Mouse (Mus musculus) gastrocnemius, postnatal 10 days (tissue): ENCODE results near the gene Cacng7. TPM values are rescaled to one million over a fixed set of nuclear protein-coding genes. Genes with fewer than 3 reads are reported as not detected.

Experiments
- DNase-seq: peaks from one replicate; pipeline ENCODE4 v3.0.0; 2021; ENCODE audit warnings: mixed read lengths
- total RNA-seq, 2 experiments: library from RNA; stranded (reverse); gene quantifications; 2 replicates each; pipeline ENCODE4 v1.2.3; 2021

The Cacng7 gene
- total RNA-seq, 2 experiments from 2014 or later: 9.7 to 10.2 TPM

DNA sequence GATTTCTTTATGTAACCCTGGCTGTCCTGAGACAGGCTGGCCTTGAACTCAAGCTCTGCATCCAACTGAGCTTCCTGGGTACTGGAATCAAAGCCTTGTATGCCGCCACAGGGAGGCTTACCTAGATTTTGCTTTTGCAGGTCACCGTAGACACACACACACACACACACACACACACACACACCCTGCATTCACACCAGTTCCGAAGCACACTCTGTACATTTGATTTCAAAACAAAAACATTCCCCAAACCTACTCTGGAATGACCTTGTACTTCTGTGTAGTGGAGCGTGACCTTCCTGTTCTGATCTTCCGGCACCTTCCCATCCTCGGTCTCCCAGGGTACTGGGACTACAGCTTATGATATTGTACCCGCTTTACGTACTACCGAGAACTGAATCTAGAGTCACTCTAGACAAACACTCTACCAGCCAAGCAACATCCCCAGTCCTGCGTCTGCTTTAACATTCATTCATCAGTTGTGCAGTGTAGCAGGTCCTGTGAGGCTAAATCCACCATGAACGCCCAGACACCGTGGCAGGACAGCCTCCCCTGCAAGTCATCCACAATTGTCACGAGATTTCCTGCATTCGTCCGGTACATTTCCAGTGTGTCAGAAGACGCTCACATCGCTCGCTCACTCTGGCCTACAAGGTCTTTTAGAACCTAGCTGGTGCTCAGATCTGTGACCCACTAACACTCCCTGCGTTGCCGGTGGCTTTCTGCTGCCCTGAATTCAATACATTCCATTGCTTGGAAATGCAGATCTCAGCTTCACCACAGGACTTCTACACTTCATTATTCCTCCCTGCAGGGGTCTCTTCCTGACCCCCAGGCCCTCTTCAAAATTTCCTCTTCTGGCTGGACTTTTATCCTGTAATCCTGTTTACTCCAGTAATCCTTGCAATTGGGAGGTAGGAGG lies 14.9 kb downstream of the Cacng7 start:
- DNase-seq: no peak

- DNase-seq: no peak
These were observed 15.6 kb downstream of the Cacng7 start for GRCm38 (mm10) chr7:3348326-3348725.

DNA sequence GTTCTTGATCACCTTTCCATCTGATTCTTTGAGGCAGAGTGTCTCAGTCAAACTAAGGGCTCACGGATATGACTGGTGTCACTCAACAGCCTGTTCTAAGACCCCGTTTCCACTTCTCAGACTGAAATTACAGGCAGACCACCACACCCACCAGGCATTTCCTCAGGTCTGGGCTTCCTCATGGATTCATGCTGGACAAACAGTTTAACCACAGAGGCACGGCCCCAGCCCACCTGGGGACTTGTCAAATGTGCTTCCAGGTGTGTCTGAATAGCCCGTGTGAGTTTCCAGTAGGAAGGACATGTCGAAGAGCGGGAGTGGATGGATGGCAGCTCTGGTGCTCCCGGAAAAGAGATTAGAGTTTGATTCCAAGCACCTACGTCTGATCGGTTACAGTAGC lies 17.0 kb downstream of the Cacng7 start:
- no peak for DNase-seq

DNA sequence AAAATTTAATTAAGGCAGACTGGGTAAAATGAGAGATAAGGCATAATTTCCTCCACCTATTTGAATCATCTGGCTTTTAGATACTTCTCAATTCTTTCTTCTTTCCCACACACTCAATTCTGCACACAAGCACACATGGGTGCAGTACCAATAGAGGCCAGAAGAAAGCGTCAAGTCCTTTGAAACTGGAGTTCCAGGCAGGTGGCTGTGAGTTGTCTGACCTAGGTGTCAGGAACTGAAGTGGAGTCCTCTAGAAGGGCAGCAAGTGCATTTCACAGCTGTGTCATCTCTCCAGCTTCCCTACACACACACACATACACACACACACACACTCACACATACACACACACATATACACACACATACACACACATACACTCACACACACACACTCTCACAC lies 18.8 kb downstream of the Cacng7 start:
- DNase-seq: no peak

DNA sequence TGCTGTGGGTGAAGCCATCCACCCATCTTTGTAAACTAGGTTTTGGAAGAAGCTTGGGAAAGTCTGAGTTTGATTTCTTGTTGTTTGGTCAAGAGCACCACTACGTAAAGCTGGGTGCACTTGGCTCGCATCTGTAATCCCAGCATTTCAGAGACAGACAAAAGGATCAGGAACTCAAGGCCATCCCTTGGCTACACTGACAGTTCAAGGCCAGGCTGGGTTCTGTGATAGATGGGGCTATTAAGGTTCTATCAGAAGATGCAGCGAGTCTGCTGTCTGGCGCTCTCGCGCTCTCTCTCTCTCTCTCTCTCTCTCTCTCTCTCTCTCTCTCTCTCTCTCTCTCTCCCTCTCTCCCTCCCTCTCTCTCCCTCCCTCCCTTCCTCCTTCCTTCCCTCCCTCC lies 22.1 kb downstream of the Cacng7 start:
- no peak for DNase-seq

- DNase-seq: no peak
These were observed 27.9 kb downstream of the Cacng7 start for GRCm38 (mm10) chr7:3360678-3361077.

DNA sequence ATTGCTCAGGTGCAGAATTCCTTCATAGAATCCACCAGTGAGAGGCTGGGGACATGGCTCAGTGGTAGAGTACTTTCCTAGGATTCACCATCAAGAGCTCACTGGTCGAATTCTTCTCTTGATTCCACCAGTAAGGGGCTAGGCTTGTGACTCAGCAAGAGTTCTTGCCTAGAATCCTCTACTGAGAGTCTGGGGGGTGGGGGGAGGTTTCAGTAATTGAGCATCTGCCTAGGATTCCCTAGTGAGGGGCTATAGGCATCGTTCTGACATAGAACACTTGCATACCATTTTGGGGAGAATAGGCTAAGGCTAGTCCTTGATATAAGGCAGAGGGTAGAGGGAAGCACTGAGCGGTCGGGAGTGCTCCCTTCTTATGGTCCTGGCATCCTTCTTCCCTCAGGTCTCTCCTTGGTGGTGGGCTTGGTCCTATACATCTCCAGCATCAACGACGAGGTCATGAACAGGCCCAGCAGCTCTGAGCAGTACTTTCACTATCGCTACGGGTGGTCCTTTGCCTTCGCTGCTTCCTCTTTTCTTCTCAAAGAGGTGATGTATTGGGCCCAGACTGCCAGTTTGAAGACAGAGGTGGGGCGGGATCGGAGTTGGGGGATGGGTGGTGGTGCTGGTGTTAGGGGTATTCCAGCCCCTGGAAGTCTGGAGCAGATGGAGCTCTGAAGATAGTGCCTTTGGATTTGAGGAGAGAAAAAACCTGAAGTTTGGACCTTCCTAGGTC lies 33.0 kb downstream of the Cacng7 start:
- no peak for DNase-seq

DNA sequence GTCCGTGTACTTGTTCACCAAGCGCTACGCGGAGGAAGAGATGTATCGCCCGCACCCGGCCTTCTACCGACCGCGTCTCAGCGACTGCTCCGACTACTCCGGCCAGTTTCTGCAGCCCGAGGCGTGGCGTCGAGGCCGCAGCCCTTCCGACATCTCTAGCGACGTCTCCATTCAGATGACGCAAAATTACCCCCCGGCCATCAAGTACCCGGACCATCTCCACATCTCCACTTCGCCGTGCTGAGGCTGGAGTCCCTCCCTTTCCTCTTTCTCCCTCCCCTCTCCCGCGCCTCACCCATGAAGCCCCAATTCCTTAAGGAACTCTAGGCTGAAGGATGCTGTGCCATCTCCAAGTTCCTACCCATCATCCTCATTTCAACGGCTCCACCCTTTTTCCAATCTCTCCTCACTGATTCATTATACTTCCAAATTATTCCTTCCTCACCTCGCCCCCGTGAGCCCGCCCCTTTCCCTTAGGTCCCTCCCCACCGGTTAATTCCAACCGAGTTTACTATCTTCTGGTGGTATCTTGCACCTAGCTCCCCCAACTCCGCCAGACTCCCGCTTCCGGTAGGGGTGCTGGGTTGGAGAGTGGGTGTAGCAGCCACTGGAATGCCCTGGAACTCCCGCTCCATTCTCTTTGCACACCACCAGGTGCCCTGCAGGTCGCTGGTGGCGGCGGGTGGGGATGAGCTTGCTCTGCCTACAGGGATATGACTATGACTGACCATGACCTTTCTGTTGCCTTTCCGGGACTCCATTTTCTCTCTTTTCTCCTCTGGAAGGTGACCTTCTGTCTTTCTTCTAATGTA lies 34.2 kb downstream of the Cacng7 start:
- DNase-seq: no peak

DNA sequence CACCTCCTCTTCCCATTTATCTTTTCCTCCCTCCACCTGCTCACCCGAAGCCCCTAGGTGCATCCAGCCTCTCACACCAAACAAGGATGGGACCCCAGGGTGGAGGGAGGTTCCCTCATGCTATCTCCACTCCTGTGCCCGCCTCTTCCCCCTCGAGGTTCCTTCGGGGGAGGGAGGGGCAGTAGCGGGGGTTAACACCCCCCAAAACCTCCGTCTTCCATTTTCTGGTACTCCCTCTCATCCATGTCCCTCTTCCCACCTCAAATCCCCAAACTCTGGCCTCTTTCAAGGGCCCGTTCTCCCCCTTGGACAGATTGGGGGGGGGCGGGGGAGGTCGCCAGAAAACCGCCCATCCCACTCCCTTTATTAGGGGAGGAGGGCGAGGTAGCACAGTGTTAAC lies 34.8 kb downstream of the Cacng7 start:
- DNase-seq: no peak

DNA sequence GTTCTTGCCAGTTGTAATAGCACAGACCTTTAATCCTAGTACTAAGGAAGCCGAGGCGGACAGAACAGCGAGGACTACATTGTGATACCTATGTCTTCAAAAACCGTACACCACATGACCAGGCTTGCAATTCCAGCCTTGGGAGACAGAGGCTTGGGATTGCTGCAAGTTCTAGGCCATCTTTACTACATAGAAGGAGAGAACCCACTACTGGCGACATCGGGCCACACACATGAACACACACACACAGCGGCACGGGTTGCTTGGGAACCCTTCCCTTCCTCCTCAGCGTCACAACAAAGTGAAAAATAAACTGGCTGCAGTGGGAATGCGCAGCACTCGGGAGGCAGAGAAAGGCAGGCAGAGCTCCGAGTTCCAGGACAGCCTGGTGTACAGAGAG lies 35.6 kb downstream of the Cacng7 start:
- no peak for DNase-seq

GRCm38 (mm10) chr7:3369189-3369588 lies 36.4 kb downstream of the Cacng7 start:
- DNase-seq: no peak

GRCm38 (mm10) chr7:3370407-3370806 lies 37.7 kb downstream of the Cacng7 start:
- DNase-seq: no peak

DNA sequence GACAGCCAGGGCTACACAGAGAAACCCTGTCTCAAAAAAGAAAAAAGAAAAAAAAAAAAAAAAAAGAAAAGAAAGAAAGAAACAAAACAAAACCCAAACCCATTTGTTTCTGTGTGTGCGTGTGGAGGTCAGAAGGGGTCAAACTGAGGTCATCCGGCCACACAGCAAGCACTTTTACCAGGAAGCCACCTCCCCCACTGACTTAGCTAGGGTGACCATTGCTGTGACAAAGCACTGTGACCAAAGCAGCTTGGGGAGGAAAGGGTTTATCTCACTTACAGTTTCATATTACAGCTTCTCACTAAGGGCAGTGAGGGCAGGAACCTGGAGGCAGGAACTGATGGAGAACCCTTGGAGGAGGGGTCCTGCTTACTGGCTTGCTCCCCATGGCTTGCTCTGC lies 39.6 kb downstream of the Cacng7 start:
- no peak for DNase-seq

DNA sequence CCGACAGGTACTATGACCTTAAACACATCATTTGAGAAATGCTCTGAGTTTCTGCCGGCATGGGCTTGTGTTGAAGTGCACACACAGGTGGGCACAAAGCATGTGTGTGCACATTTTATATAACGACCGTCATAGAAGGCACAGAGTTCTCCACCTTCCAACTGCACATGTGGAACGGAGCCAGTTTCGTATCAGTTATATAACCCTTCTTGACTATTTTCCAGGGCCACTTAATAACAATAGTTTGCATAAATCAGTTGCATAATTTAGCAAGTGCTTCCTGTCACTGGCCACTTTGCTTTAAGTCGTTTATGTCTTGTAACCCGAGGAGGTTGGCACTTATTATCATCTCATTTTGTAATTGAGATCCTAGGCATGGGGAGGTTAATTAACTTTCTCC lies 41.0 kb downstream of the Cacng7 start:
- DNase-seq: no peak

- DNase-seq: peak; percentile 72
These were observed 44.1 kb downstream of the Cacng7 start for GRCm38 (mm10) chr7:3376831-3377230.

GRCm38 (mm10) chr7:3382123-3382522 lies 49.4 kb downstream of the Cacng7 start:
- no peak for DNase-seq

GRCm38 (mm10) chr7:3384807-3385319 lies 52.1 kb downstream of the Cacng7 start:
- no peak for DNase-seq

DNA sequence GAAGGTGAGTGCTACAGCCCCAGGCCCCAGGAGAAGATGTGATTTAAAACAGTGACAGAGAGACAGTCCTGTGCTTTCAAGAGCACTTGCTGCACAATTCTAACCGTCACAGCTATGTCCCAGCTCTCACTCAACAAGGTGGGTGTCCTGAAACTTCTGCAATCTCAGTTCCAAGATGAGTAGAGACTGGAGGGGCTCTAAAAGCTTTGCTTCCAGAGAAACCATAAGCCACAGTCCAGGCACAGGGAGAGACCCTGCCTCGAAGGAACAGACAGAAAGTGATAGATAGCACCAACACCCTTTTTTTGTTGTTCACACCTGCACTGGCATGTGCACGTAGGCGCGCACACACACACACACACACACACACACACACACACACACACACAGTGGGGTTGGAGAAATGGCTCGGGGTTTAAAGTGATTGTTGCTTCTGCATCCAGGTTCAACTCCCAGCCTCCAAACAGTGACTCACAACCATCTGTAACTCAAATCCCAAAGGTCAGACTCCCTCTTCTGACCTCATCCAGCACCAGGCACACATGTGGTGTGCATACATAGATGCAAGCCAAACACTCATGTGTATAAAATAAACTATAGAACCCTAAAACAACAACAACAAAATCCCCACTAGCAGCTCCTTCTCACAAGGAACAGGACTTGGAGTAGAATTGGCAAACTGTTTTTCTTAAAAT lies 53.4 kb downstream of the Cacng7 start:
- DNase-seq: no peak

GRCm38 (mm10) chr7:3387761-3388160 lies 55.0 kb downstream of the Cacng7 start:
- DNase-seq: no peak

GRCm38 (mm10) chr7:3388885-3389284 lies 56.1 kb downstream of the Cacng7 start:
- no peak for DNase-seq
